Mouse (Mus musculus) spleen, adult 10 weeks (tissue): ENCODE data around the gene Gtpbp2. TPM values are rescaled to one million over a fixed set of nuclear protein-coding genes. Genes with fewer than 3 reads are reported as not detected.

Experiments used
- polyA plus RNA-seq: library from polyadenylated mRNA; stranded (reverse); fragments of 350-450 nt; fragmentation: Illumina TruSeq; extraction: RNeasy Lipid Tissue Mini Kit (QIAGEN cat#74804); gene quantifications from one replicate; pipeline ENCODE4 v1.2.3, GENCODE M21; 2015; ENCODE audit warnings: low replicate concordance; ENCODE audit not compliant: insufficient read depth

The Gtpbp2 gene
- polyA plus RNA-seq: 158 TPM

DNA sequence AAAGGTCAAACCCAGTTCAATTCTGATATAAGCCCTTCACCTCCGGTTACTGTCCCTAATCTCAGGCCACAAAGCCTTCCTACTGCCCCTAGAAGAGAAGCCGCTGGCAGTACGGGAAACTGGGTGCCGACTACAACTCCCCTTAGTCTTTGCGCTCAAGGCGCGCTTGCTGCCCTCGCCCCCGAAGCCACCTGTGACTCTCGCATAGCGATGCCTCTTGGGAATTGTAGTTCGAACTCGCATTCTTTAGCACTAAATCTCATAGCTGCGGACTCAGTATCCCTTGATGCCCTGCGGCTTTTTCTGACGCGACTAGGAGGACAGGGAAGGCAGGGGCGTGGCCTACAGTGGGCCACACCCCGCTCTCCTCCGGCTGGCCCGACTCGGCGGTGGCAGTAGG, at the start of gene Gtpbp2:
Gene Gtpbp2, plus strand, starts transcription at position 347 of the 400 bp plus-strand sequence.

DNA sequence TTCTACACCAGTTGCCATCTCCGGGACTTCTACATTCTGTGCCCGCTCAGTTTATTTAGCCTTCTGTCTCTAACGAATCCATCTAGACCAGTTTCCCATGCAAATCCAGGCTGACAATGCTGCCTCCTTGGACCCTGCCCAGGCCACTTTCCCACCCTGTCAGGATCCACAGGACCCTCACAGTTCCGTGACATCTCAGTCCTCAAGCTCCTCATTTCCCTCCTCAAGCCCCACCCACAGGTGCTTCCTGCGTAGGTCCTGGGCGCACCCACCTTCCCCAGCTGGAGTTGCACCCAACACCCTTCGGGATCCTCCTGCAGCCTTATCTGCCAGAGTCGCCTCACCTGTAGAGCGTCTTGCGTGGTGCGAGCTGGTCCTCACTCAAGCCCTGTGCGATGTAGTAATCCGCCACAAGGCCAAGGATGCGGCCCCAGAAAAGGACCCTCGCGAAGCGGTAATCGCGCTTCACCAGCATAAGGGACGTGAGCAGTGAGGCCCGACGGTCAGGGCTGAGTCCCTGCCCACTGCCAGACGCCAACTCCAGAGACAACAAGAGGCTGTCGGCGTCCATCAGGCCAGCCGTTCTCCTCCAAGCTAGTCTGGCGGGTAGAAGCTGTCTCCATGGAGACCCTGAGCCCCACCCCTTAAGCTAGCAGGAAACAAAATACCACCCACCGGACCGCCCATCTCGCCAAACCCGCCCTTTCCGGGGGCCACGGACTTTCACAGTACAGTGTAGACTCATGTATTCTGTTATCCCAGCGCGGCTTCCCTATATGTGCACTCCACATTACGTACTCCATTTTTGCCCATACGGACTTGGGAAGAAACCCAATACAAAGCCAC, 17.0 kb upstream of the Gtpbp2 start, which contains the start of gene Rsph9:
Gene Rsph9, minus strand, starts transcription at position 639 of the 846 bp plus-strand sequence.

DNA sequence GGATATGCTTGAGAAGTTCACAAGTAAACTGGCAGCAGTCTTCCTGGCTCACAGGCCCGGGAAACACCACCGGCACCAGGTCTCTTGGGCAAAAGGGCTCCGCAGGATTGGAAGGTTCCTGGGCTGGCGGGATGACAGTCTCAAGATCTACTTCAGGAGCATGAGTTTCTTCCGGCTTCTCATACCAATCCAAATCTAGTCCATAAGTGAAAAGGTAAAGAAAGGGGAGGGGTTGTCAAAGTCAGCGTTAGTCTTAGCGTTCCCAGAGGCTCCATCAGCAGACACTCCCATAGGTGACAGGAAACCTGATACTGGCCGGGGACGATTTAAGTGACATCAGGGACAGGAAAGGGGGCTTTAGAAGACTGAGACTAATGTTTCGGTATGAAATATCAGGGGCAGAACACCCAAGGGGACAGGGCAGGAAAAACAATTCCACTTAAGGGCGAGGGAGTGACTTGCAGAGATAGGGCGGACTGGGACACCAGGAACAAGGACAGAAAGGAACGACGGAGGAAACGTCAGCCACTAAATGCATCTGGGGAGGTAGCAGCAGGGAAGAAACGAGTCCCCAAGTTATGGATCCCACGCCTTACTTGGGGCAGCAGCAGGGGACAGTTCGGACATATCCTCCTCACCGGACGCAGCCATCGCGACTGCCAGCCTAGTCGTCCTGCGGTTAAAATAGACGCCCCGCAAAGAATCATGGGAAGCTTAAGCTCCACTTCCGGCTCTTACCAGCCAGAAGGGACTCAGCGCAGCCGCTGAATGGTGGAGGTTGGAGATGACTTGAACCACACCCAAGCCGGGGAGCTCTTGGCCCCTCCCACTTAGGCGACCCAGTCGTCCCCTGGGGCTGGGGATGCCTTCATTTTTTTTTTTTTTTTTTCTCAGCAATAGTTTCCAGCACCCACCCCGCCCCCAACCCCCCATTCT, 7.7 kb upstream of the Gtpbp2 start, which contains the start of gene Mad2l1bp:
Gene Mad2l1bp, minus strand, starts transcription at position 707 of the 936 bp plus-strand sequence.

GRCm38 (mm10) chr17:46202421-46203071, 41.7 kb downstream of the Gtpbp2 start, which contains the start of the genes Polh and Xpo5:
Gene Polh (minus strand): TSS chr17:46202645.
Gene Xpo5 (plus strand): TSS chr17:46202782.

Other genes starting within 250 kb of the Gtpbp2 start
- 75.1 TPM for gene Vegfa, start 128.7 kb upstream of the Gtpbp2 start, polyA plus RNA-seq
- 50.6 TPM for gene Mrps18a, start 50.0 kb upstream of the Gtpbp2 start, polyA plus RNA-seq
- 0.32 TPM for gene Rsph9, start 16.8 kb upstream of the Gtpbp2 start, polyA plus RNA-seq
- 15.3 TPM for gene Mad2l1bp, start 7.5 kb upstream of the Gtpbp2 start, polyA plus RNA-seq
- 18.1 TPM for gene Polh, start 41.6 kb downstream of the Gtpbp2 start, polyA plus RNA-seq
- gene Xpo5, start 41.8 kb downstream of the Gtpbp2 start, polyA plus RNA-seq: 31.6 TPM
- gene Polr1c, start 87.0 kb downstream of the Gtpbp2 start, polyA plus RNA-seq: 37.5 TPM
- gene Yipf3, start 87.0 kb downstream of the Gtpbp2 start, polyA plus RNA-seq: 20.5 TPM
- gene Lrrc73, start 92.5 kb downstream of the Gtpbp2 start, polyA plus RNA-seq: 0.37 TPM
- gene Tjap1, start 122.0 kb downstream of the Gtpbp2 start, polyA plus RNA-seq: 10.3 TPM
- not detected for gene Dlk2, start 136.4 kb downstream of the Gtpbp2 start, polyA plus RNA-seq
- gene Abcc10, start 167.3 kb downstream of the Gtpbp2 start, polyA plus RNA-seq: 4.7 TPM
- 169 TPM for gene Zfp318, start 222.7 kb downstream of the Gtpbp2 start, polyA plus RNA-seq